Mouse (Mus musculus): ENCODE measurements around the gene Fes.
"Not testable (repeated sequence)": the region's sequence is repeated elsewhere in the genome, so short reads cannot be mapped to it uniquely, and the experiment has no call there.

The Fes gene

GRCm38 (mm10) chr7:80404101-80404894, 16.6 kb upstream of the Fes start:
- DNase-seq (ENCODE audit: low spot score): no peak

GRCm38 (mm10) chr7:80403551-80403950, 15.8 kb upstream of the Fes start:
- DNase-seq (ENCODE audit: low spot score): peak; percentile 70

GRCm38 (mm10) chr7:80402651-80403321, 15.0 kb upstream of the Fes start:
- peak; percentile 81 for DNase-seq (ENCODE audit: low spot score)

GRCm38 (mm10) chr7:80401860-80402641, 14.3 kb upstream of the Fes start:
- peak; percentile 55 for DNase-seq (ENCODE audit: low spot score)

- DNase-seq (ENCODE audit: low spot score): no peak
Measured at GRCm38 (mm10) chr7:80401041-80401859, 13.5 kb upstream of the Fes start.

- no peak for DNase-seq (ENCODE audit: low spot score)
Measured at GRCm38 (mm10) chr7:80400571-80400970, 12.8 kb upstream of the Fes start.

- peak; percentile 68 for DNase-seq (ENCODE audit: low spot score)
Measured at GRCm38 (mm10) chr7:80400099-80400498, 12.4 kb upstream of the Fes start.

GRCm38 (mm10) chr7:80398654-80399444, 11.1 kb upstream of the Fes start:
- DNase-seq (ENCODE audit: low spot score): no peak

GRCm38 (mm10) chr7:80397986-80398385, 10.2 kb upstream of the Fes start:
- no peak for DNase-seq (ENCODE audit: low spot score)

- DNase-seq (ENCODE audit: low spot score): not testable (repeated sequence)
Measured at GRCm38 (mm10) chr7:80396427-80396826, 8.7 kb upstream of the Fes start.

- DNase-seq (ENCODE audit: low spot score): no peak
Measured at GRCm38 (mm10) chr7:80394600-80394999, 6.9 kb upstream of the Fes start.

GRCm38 (mm10) chr7:80392119-80392518, 4.4 kb upstream of the Fes start:
- DNase-seq (ENCODE audit: low spot score): no peak

GRCm38 (mm10) chr7:80387033-80387632, 613 bp downstream of the Fes start:
- no peak for DNase-seq (ENCODE audit: low spot score)

GRCm38 (mm10) chr7:80386235-80386930, 1.4 kb downstream of the Fes start:
- DNase-seq (ENCODE audit: low spot score): peak; percentile 86

GRCm38 (mm10) chr7:80382919-80383318, 4.8 kb downstream of the Fes start:
- DNase-seq (ENCODE audit: low spot score): no peak

- DNase-seq (ENCODE audit: low spot score): peak; percentile 43
Measured at GRCm38 (mm10) chr7:80379531-80379930, 8.2 kb downstream of the Fes start.

GRCm38 (mm10) chr7:80377471-80377870, 10.3 kb downstream of the Fes start:
- DNase-seq (ENCODE audit: low spot score): peak; percentile 51

- DNase-seq (ENCODE audit: low spot score): no peak
Measured at GRCm38 (mm10) chr7:80376192-80376591, 11.6 kb downstream of the Fes start.

- no peak for DNase-seq (ENCODE audit: low spot score)
Measured at GRCm38 (mm10) chr7:80375376-80376039, 12.2 kb downstream of the Fes start.
